Mouse (Mus musculus): Measurements from ENCODE around the gene Rexo2. TPM values are rescaled to one million over a fixed set of nuclear protein-coding genes. Genes with fewer than 3 reads are reported as not detected.
"Not testable (repeated sequence)": the region's sequence is repeated elsewhere in the genome, so short reads cannot be mapped to it uniquely, and the experiment has no call there.

The Rexo2 gene
- polyA plus RNA-seq (2011; ENCODE audit: insufficient read depth, insufficient read length, low read depth, missing spikeins): 55.9 and 61.1 TPM in 2 replicates

DNA sequence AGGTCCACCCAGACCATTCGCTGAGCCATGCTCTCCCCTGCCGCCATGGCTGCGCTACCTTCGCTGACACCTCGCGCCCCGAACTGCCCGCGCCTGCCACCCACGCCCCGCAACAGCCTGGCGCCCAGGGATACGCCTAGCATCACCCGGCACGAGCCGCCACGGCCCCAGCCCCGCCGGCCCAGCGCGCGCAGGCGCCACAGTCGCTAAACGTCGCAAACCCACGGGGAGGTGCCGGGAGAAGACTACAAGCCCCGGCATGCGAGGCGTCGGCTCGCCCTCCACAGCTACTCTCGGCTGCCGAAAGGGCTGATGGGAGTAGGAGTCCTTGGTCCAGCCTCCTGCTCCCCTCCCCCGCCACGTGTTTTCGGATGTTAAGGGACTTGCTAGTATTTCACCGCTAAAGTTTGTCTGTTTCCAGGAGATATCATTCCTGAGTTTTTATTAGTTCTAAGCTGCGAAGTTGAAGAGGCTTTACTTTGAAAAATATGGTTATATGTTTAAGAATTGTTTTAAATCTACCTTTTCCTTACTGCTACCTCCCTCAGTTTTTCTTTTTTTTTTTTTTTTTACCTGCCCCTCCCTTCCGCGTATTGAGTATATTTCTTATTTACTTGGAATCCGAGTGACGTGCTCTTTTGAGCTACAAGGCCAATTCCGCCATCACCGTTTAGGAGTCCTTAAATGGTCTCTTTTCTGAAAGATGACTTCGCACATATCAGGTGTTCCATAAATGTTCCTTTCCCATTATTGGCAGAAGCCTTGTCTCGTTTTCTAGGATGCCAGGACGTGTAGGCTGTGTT, at the start of gene Rexo2:
Rexo2 (minus strand) TSS at position 213 of the 803 bp plus-strand sequence.
- H3K4me1 ChIP-seq (ENCODE audit: control insufficient read depth, insufficient read depth, low read length): no peaks in the 10 kb centered on the region
- peak within 1 kb of the TSS; percentile 77 for H3K4me3 ChIP-seq (ENCODE audit: low read depth, low read length)
- H3K9me3 ChIP-seq (replicated peaks; ENCODE audit: control insufficient read depth, insufficient read depth, low read length, poor library complexity, severe bottlenecking): no peaks in the 10 kb centered on the region
- TF ChIP-seq POLR2A (IDR thresholded peaks at IDR 0.05; ENCODE audit: insufficient read depth, low read length): no peak
- TF ChIP-seq CTCF (IDR thresholded peaks at IDR 0.05; ENCODE audit: low read depth, low read length): no peak
- no peak for TF ChIP-seq EP300 (IDR thresholded peaks at IDR 0.05; ENCODE audit: insufficient read depth, low read depth, low read length)
- H3K27ac ChIP-seq (ENCODE audit: insufficient read depth, low read length): no peak within 1 kb of the TSS
- H3K9ac ChIP-seq (ENCODE audit: low read depth, poor library complexity, severe bottlenecking): peak within 1 kb of the TSS; percentile 57
- no peaks in the 10 kb centered on the region for H3K27me3 ChIP-seq (ENCODE audit: control insufficient read depth, insufficient read depth, low read length, poor library complexity, severe bottlenecking)
- peaks cover 2% of the 10 kb centered on the region; the same call in 1 of the 2 replicates for H3K36me3 ChIP-seq (ENCODE audit: control insufficient read depth, insufficient read depth, low read length, poor library complexity, severe bottlenecking)

DNA sequence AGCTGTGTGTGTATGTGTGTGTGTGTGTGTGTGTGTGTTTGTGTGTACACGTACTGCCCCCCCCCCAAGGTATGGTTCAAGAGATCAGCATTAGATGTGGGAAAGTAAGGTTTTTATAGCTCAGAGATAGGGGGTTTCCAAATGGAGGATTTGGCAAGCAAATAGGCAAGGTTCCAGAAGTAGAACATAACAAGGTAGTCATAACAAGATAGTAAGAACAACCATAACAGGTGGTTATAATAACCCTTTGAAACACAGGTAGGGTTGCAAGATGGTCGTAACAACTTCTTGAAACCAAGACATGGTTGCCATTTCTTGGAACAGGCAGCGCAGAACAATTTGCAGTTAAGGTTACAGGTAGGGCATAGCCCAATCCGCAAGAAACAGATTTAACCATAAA, 46.1 kb upstream of the Rexo2 start:
- H3K27ac ChIP-seq (ENCODE audit: insufficient read depth, low read length): no peak overlapping the region

DNA sequence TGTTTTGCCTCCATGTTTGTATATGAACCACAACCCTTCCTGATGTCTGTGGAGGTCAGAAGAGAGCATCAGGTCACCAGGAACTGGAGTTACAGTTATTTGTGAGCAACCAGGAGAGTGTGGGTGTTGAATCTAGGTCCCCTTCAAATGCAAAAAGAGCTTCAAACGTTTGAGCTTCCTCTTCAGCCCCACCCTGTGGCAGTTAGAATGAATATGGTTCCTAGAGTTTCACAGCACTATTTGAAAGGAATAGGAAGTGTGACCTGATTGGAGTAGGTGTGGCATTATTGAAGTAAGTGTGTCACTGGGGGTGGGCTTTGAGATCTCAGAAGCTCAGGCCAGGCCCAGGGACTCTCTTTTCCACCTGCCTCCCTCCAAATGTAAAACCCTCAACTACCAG, 45.1 kb upstream of the Rexo2 start:
- no peaks in the 10 kb centered on the region for H3K27me3 ChIP-seq (ENCODE audit: control insufficient read depth, insufficient read depth, low read length, poor library complexity, severe bottlenecking)
- TF ChIP-seq POLR2A (IDR thresholded peaks at IDR 0.05; ENCODE audit: insufficient read depth, low read length) (no peak), CTCF (IDR thresholded peaks at IDR 0.05; ENCODE audit: low read depth, low read length) (no peak), EP300 (IDR thresholded peaks at IDR 0.05; ENCODE audit: insufficient read depth, low read depth, low read length) (no peak)
- H3K36me3 ChIP-seq (ENCODE audit: control insufficient read depth, insufficient read depth, low read length, poor library complexity, severe bottlenecking): no peaks in the 10 kb centered on the region
- H3K9me3 ChIP-seq (replicated peaks; ENCODE audit: control insufficient read depth, insufficient read depth, low read length, poor library complexity, severe bottlenecking): no peaks in the 10 kb centered on the region
- no peak overlapping the region for H3K9ac ChIP-seq (ENCODE audit: low read depth, poor library complexity, severe bottlenecking)
- no peak overlapping the region for H3K27ac ChIP-seq (ENCODE audit: insufficient read depth, low read length)
- H3K4me1 ChIP-seq (ENCODE audit: control insufficient read depth, insufficient read depth, low read length): no peaks in the 10 kb centered on the region
- no peak overlapping the region for H3K4me3 ChIP-seq (ENCODE audit: low read depth, low read length)

More for the DNA sequence above, 46.1 kb upstream of the Rexo2 start:
- Histone ChIP-seq H3K9ac (ENCODE audit: low read depth, poor library complexity, severe bottlenecking) (no peak overlapping the region), H3K36me3 (ENCODE audit: control insufficient read depth, insufficient read depth, low read length, poor library complexity, severe bottlenecking) (no peaks in the 10 kb centered on the region), H3K9me3 (replicated peaks; ENCODE audit: control insufficient read depth, insufficient read depth, low read length, poor library complexity, severe bottlenecking) (no peaks in the 10 kb centered on the region), H3K4me3 (ENCODE audit: low read depth, low read length) (no peak overlapping the region), H3K27me3 (ENCODE audit: control insufficient read depth, insufficient read depth, low read length, poor library complexity, severe bottlenecking) (no peaks in the 10 kb centered on the region), H3K4me1 (ENCODE audit: control insufficient read depth, insufficient read depth, low read length) (no peaks in the 10 kb centered on the region)
- TF ChIP-seq POLR2A (IDR thresholded peaks at IDR 0.05; ENCODE audit: insufficient read depth, low read length): no peak
- no peak for TF ChIP-seq EP300 (IDR thresholded peaks at IDR 0.05; ENCODE audit: insufficient read depth, low read depth, low read length)

DNA sequence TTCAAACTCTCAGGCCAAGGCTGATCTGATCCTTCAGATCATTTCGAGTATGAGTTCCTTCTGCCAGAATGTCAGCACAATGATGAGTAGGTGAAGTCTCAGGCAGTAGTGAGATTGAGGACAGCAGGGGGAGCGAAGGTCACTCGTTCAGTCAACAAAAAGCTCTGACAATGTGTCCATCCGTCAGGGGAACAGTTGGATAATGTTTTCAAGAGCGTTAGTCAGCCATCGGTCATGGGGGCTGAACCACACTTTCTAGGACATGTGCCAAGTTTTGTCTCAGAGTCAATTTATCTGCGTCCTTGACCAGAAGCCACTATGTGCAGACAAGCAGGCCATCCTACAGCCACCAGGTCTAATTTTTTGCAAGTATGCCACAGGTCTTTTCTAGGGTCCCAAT, 40.0 kb upstream of the Rexo2 start:
- H3K4me3 ChIP-seq (ENCODE audit: low read depth, low read length); H3K36me3 ChIP-seq (ENCODE audit: control insufficient read depth, insufficient read depth, low read length, poor library complexity, severe bottlenecking); H3K4me1 ChIP-seq (ENCODE audit: control insufficient read depth, insufficient read depth, low read length); H3K9ac ChIP-seq (ENCODE audit: low read depth, poor library complexity, severe bottlenecking); H3K27me3 ChIP-seq (ENCODE audit: control insufficient read depth, insufficient read depth, low read length, poor library complexity, severe bottlenecking); H3K9me3 ChIP-seq (replicated peaks; ENCODE audit: control insufficient read depth, insufficient read depth, low read length, poor library complexity, severe bottlenecking); H3K27ac ChIP-seq (ENCODE audit: insufficient read depth, low read length): not testable (repeated sequence)

DNA sequence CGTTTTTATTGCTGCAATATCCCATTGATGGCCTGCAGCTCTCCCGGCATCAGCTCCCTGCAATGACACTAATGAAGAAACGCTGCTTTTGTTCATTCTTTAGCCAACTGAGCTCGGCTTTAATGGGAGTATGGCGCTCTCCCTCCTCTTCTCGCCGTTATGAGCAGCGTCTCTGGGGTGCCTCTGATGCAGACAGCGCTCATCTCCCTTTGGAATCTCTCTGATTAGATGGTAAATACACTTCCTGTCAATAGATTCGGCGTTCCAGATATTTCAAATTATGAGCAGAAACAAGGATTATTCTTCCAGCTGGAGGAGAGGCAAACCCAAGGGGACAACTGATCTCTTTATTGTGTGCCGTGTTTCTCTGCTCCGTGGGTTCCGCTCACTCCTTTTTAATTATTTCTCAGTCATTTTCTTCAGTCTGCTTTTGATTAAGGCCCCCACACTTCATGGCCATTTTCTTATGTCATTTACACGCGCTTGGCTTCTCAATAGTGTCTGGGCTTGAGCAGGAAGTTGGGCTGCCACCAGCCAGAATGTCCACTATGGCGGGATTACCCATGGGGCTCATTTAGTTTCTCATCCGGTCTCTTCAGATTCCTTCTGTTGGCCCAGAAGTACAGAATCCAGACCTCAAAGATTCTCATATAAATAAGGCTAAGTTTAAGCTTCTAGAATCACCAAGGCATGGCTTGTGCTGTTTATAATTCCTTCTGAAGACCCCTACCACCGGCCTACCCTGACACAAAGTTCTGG, 37.1 kb upstream of the Rexo2 start:
- Histone ChIP-seq H3K27me3 (ENCODE audit: control insufficient read depth, insufficient read depth, low read length, poor library complexity, severe bottlenecking) (no peaks in the 10 kb centered on the region), H3K4me3 (ENCODE audit: low read depth, low read length) (no peak overlapping the region)

More for the DNA sequence above, 37.1 kb upstream of the Rexo2 start:
- Histone ChIP-seq H3K36me3 (ENCODE audit: control insufficient read depth, insufficient read depth, low read length, poor library complexity, severe bottlenecking) (no peaks in the 10 kb centered on the region), H3K4me1 (ENCODE audit: control insufficient read depth, insufficient read depth, low read length) (no peaks in the 10 kb centered on the region), H3K9ac (ENCODE audit: low read depth, poor library complexity, severe bottlenecking) (no peak overlapping the region), H3K27ac (ENCODE audit: insufficient read depth, low read length) (no peak overlapping the region), H3K9me3 (replicated peaks; ENCODE audit: control insufficient read depth, insufficient read depth, low read length, poor library complexity, severe bottlenecking) (no peaks in the 10 kb centered on the region)
- TF ChIP-seq CTCF (IDR thresholded peaks at IDR 0.05; ENCODE audit: low read depth, low read length): no peak
- TF ChIP-seq EP300 (IDR thresholded peaks at IDR 0.05; ENCODE audit: insufficient read depth, low read depth, low read length): no peak
- no peak for TF ChIP-seq POLR2A (IDR thresholded peaks at IDR 0.05; ENCODE audit: insufficient read depth, low read length)

All from ES-Bruce4 (cell line).